Comparison of ENCODE assay signal across 9 mouse cellular contexts in genomic region chr14:86748876-86749275, GRCm38 (mm10).
DNase-seq lines count a peak whose midpoint lies in the region; ATAC-seq and TF ChIP-seq lines count a peak whose summit lies in the region.
"Had no signal": no experiment of that assay in that cellular context is flagged by ENCODE, and none has a peak within 500 bp of the region (broad histone marks: within the 10 kb centered on the region; RNA-seq: fewer than 3 reads in every experiment).

No protein-coding gene starts in this region.

- peak; percentile 97 for ATAC-seq in neural tube, embryonic 14.5 days (ENCODE audit: low read depth)
- ATAC-seq in liver, postnatal 0 days: no peak

- no peak overlapping the region for H3K4me3 ChIP-seq in neural tube, embryonic 14.5 days (ENCODE audit: low read depth, low read length)
- H3K4me3 ChIP-seq in liver, postnatal 0 days (ENCODE audit: low read depth, low read length): no peak overlapping the region
- H3K4me3 ChIP-seq: lung, embryonic 15.5 days had no signal

- DNase-seq in ZHBTc4 (ENCODE audit: low read depth, low spot score) (peak; percentile 9), liver (no peak)
- peak; percentile 6 to 17 for DNase-seq in cerebellum, postnatal 36 days
- DNase-seq in frontal cortex, postnatal 36 days (ENCODE audit: low spot score in 2 of 2): peak; percentile 78 to 92
- DNase-seq in left cerebral cortex, adult 11 months (ENCODE audit: low spot score): peak; percentile 80
- no peak for DNase-seq in liver, postnatal 0 days
- no peak for DNase-seq in ovary, adult 18-20 months (ENCODE audit: low spot score)

- no peak for TF ChIP-seq CTCF in liver, postnatal 0 days (IDR thresholded peaks at IDR 0.05; ENCODE audit: low read depth)

- H3K27ac ChIP-seq in neural tube, embryonic 14.5 days (ENCODE audit: low read depth, low read length): 0 out of 2 replicates have a peak overlapping the region, but pooled peaks have one; percentile 12
- no peak overlapping the region for H3K27ac ChIP-seq in liver, postnatal 0 days (ENCODE audit: low read depth)
- H3K27ac ChIP-seq: lung, embryonic 15.5 days had no signal

- no peaks in the 10 kb centered on the region for H3K36me3 ChIP-seq in neural tube, embryonic 14.5 days (ENCODE audit: control insufficient read depth, insufficient read depth, low read length)
- no peaks in the 10 kb centered on the region for H3K36me3 ChIP-seq in liver, postnatal 0 days (replicated peaks; ENCODE audit: insufficient read depth, low read length)
- H3K36me3 ChIP-seq: lung, embryonic 15.5 days had no signal

- 6% methylated on average over 7 of the region's 7 CpGs for WGBS in neural tube, embryonic 14.5 days
- 77% methylated on average over 7 of the region's 7 CpGs for WGBS in liver, postnatal 0 days (ENCODE audit: insufficient replicate concordance)

- no peaks in the 10 kb centered on the region for H3K27me3 ChIP-seq in neural tube, embryonic 14.5 days (ENCODE audit: control insufficient read depth, insufficient read depth, low read length)
- H3K27me3 ChIP-seq in liver, postnatal 0 days (ENCODE audit: insufficient read depth, low read length): no peaks in the 10 kb centered on the region
- H3K27me3 ChIP-seq: lung, embryonic 15.5 days had no signal

- H3K9ac ChIP-seq in neural tube, embryonic 14.5 days (replicated peaks; ENCODE audit: low read depth, low read length): 0 out of 2 replicates have a peak overlapping the region, but pooled peaks have one; percentile 17
- H3K9ac ChIP-seq in liver, postnatal 0 days (replicated peaks): no peak overlapping the region
- H3K9ac ChIP-seq: lung, embryonic 15.5 days had no signal

- H3K4me1 ChIP-seq in neural tube, embryonic 14.5 days (ENCODE audit: control insufficient read depth, insufficient read depth, low read length): peaks cover 11% of the 10 kb centered on the region; the same call in 1 of the 2 replicates
- H3K4me1 ChIP-seq in liver, postnatal 0 days (ENCODE audit: insufficient read depth): no peaks in the 10 kb centered on the region
- H3K4me1 ChIP-seq: lung, embryonic 15.5 days had no signal

- H3K9me3 ChIP-seq in neural tube, embryonic 14.5 days (ENCODE audit: control insufficient read depth, low read length): no peaks in the 10 kb centered on the region
- H3K9me3 ChIP-seq in liver, postnatal 0 days (ENCODE audit: low read length): no peaks in the 10 kb centered on the region
- H3K9me3 ChIP-seq: lung, embryonic 15.5 days had no signal

- TF ChIP-seq EP300 in liver, postnatal 0 days (IDR thresholded peaks at IDR 0.05; ENCODE audit: low read depth): no peak

- peak overlapping the region; percentile 30; the same call in 1 of the 2 replicates for H3K4me2 ChIP-seq in neural tube, embryonic 14.5 days (ENCODE audit: low read depth, low read length)
- no peak overlapping the region for H3K4me2 ChIP-seq in liver, postnatal 0 days (ENCODE audit: low read depth, low read length)
- H3K4me2 ChIP-seq: lung, embryonic 15.5 days had no signal

Comparison
In these comparisons a context has a peak if more than half of its experiments do, and no peak if none do; other contexts are left out.
1. DNase-seq: peak in ZHBTc4 (single experiment), cerebellum, postnatal 36 days (2 of 2), frontal cortex, postnatal 36 days (2 of 2) and left cerebral cortex, adult 11 months (single experiment); none in liver (single experiment), liver, postnatal 0 days (single experiment) and ovary, adult 18-20 months (single experiment).